Mouse (Mus musculus): ENCODE results near the gene Slc25a40.

- TF ChIP-seq POLR2A (IDR thresholded peaks at IDR 0.05; ENCODE audit: control insufficient read depth, extremely low read depth, insufficient read depth, low read length, poor library complexity) (no peak), CTCF (IDR thresholded peaks at IDR 0.05; ENCODE audit: borderline replicate concordance, control insufficient read depth, extremely low read depth, insufficient read depth, low read length, poor library complexity) (no peak)
Observed at GRCm38 (mm10) chr5:8397587-8398249, 24.9 kb upstream of the Slc25a40 start.

Measured in thymus, adult 2 months (tissue).